ENCODE assay signal across 8 mouse cellular contexts in genomic region chr17:50470432-50471078, GRCm38 (mm10). TPM values are rescaled to one million over a fixed set of nuclear protein-coding genes. Genes with fewer than 3 reads are reported as not detected.
DNase-seq lines count a peak whose midpoint lies in the region; ATAC-seq and TF ChIP-seq lines count a peak whose summit lies in the region.

No protein-coding gene starts in this region.

- peak; percentile 72 for ATAC-seq in heart, embryonic 16.5 days (replicated peaks; ENCODE audit: extremely low read depth, insufficient read depth, low FRiP score)
- 0 out of 2 replicates have a peak, but pooled peaks have one; percentile 41 for ATAC-seq in liver, embryonic 13.5 days (ENCODE audit: low read depth)
- peak; percentile 40; the same call in 1 of the 2 replicates for ATAC-seq in stomach, embryonic 16.5 days (ENCODE audit: insufficient read depth, low FRiP score)

- no peaks in the 10 kb centered on the region for H3K9me3 ChIP-seq in heart, embryonic 16.5 days (replicated peaks; ENCODE audit: control insufficient read depth, low read length)
- no peaks in the 10 kb centered on the region for H3K9me3 ChIP-seq in liver, embryonic 13.5 days (replicated peaks)
- no peaks in the 10 kb centered on the region for H3K9me3 ChIP-seq in stomach, embryonic 16.5 days (replicated peaks; ENCODE audit: control insufficient read depth, low read length)

- H3K4me3 ChIP-seq in heart, embryonic 16.5 days (ENCODE audit: low read length) = peak overlapping the region; percentile 22
- peak overlapping the region; percentile 40 for H3K4me3 ChIP-seq in liver, embryonic 13.5 days (replicated peaks)
- peak overlapping the region; percentile 30 for H3K4me3 ChIP-seq in myocyte
- H3K4me3 ChIP-seq in stomach, embryonic 16.5 days (replicated peaks; ENCODE audit: low read length) = peak overlapping the region; percentile 16

- H3K9ac ChIP-seq in heart, embryonic 16.5 days (ENCODE audit: low read length) = peak overlapping the region; percentile 54
- peak overlapping the region; percentile 39; the same call in 1 of the 2 replicates for H3K9ac ChIP-seq in liver, embryonic 13.5 days
- no peak overlapping the region; the same call in 1 of the 2 replicates for H3K9ac ChIP-seq in stomach, embryonic 16.5 days (ENCODE audit: low read length)

- peak; percentile 91 for DNase-seq in 416B (ENCODE audit: low read depth)
- DNase-seq in adrenal gland, adult 8-10 months = peak; percentile 52
- DNase-seq in fibroblast of lung, adult 2 months (ENCODE audit: low read depth) = peak; percentile 36
- DNase-seq in kidney, postnatal 10 days = peak; percentile 60
- no peak for DNase-seq in liver, embryonic 13.5 days

- H3K36me3 ChIP-seq in heart, embryonic 16.5 days (ENCODE audit: control insufficient read depth, insufficient read depth) = no peaks in the 10 kb centered on the region
- no peaks in the 10 kb centered on the region for H3K36me3 ChIP-seq in liver, embryonic 13.5 days
- no peaks in the 10 kb centered on the region for H3K36me3 ChIP-seq in myocyte (ENCODE audit: control insufficient read depth, insufficient read depth)
- H3K36me3 ChIP-seq in stomach, embryonic 16.5 days (ENCODE audit: control insufficient read depth, insufficient read depth, low read length) = no peaks in the 10 kb centered on the region

- WGBS in heart, embryonic 16.5 days = 23% methylated on average over 16 of the region's 16 CpGs
- 12% methylated on average over 16 of the region's 16 CpGs for WGBS in liver, embryonic 13.5 days (ENCODE audit: insufficient replicate concordance)
- 26% methylated on average over 16 of the region's 16 CpGs for WGBS in stomach, embryonic 16.5 days

- H3K27ac ChIP-seq in heart, embryonic 16.5 days (ENCODE audit: low read length) = peak overlapping the region; percentile 87
- H3K27ac ChIP-seq in liver, embryonic 13.5 days = peak overlapping the region; percentile 56
- H3K27ac ChIP-seq in stomach, embryonic 16.5 days (ENCODE audit: low read length) = peak overlapping the region; percentile 71

- H3K4me1 ChIP-seq in heart, embryonic 16.5 days (ENCODE audit: control insufficient read depth, insufficient read depth, low read length) = peaks cover 10% of the 10 kb centered on the region; the same call in 1 of the 2 replicates
- H3K4me1 ChIP-seq in liver, embryonic 13.5 days (replicated peaks) = peaks cover 14% of the 10 kb centered on the region
- H3K4me1 ChIP-seq in stomach, embryonic 16.5 days (ENCODE audit: control insufficient read depth, insufficient read depth, low read length) = peaks cover 7% of the 10 kb centered on the region; the same call in 1 of the 2 replicates

- peak; percentile 52 for TF ChIP-seq POLR2A in myocyte (IDR thresholded peaks at IDR 0.05; ENCODE audit: insufficient read length, low read depth)

- H3ac ChIP-seq in myocyte (ENCODE audit: control insufficient read depth, insufficient read length) = no peak overlapping the region

- no peaks in the 10 kb centered on the region for H3K79me2 ChIP-seq in myocyte (ENCODE audit: control insufficient read depth, insufficient read depth)

- H3K27me3 ChIP-seq in heart, embryonic 16.5 days (ENCODE audit: control insufficient read depth, insufficient read depth, low read length) = no peaks in the 10 kb centered on the region
- no peaks in the 10 kb centered on the region for H3K27me3 ChIP-seq in liver, embryonic 13.5 days
- no peaks in the 10 kb centered on the region for H3K27me3 ChIP-seq in myocyte (ENCODE audit: control insufficient read depth, insufficient read depth, insufficient read length)
- no peaks in the 10 kb centered on the region for H3K27me3 ChIP-seq in stomach, embryonic 16.5 days (ENCODE audit: control insufficient read depth, insufficient read depth, low read length)

- H3K4me2 ChIP-seq in heart, embryonic 16.5 days (ENCODE audit: low read depth, low read length) = peak overlapping the region; percentile 47
- peak overlapping the region; percentile 56 for H3K4me2 ChIP-seq in liver, embryonic 13.5 days
- peak overlapping the region; percentile 97 for H3K4me2 ChIP-seq in myocyte (ENCODE audit: low read depth)
- H3K4me2 ChIP-seq in stomach, embryonic 16.5 days (ENCODE audit: low read depth, low read length) = peak overlapping the region; percentile 33

TF ChIP-seq in myocyte, 11 proteins besides CTCF, POLR2A, EP300 and RAD21:
- peak; percentile 48 for TF ChIP-seq POLR2AphosphoS2 (IDR thresholded peaks at IDR 0.05; ENCODE audit: insufficient read length, low read depth)
- TF ChIP-seq MYOD1 (IDR thresholded peaks at IDR 0.05; ENCODE audit: control insufficient read depth in 1 of 3, insufficient read length in 2 of 3, low read depth in 2 of 3) = peak in 2 of 3 experiments; percentile 39 to 61
- TF ChIP-seq MAX (IDR thresholded peaks at IDR 0.05; ENCODE audit: low read depth) = no peak
- TF ChIP-seq MYOG (IDR thresholded peaks at IDR 0.05; ENCODE audit: control insufficient read depth in 1 of 3, insufficient read depth in 1 of 3, insufficient read length in 2 of 3, low read depth in 2 of 3) = peak in 2 of 3 experiments; percentile 43 to 57
TF ChIP-seq in myocyte: peak in this region for 3.

RNA-seq across cellular contexts. Expression of gene Plcl2, which starts 38.6 kb away (rescaled TPM):
- total RNA-seq in adrenal gland, adult 8-10 months (2022) = 10 to 100 TPM; 60.4 to 90.4 (median 69.1) TPM
- polyA plus RNA-seq in heart, embryonic 16.5 days (2015; fragmentation: Nextera tagmentation; extraction: Ambion mirVana) = 3.6 and 3.9 TPM in 2 replicates
- 1.1 and 1.4 TPM in 2 replicates for polyA plus RNA-seq in liver, embryonic 13.5 days (2015; fragmentation: Nextera tagmentation; extraction: Ambion mirVana)
- 13.2 TPM for polyA plus RNA-seq in myocyte (2012; fragmentation: generic; extraction: Trizol)
- 2.3 and 2.7 TPM in 2 replicates for polyA plus RNA-seq in stomach, embryonic 16.5 days (2015; fragmentation: Nextera tagmentation; extraction: Ambion mirVana)

Comparison
In these comparisons a context has a peak if more than half of its experiments do, and no peak if none do; other contexts are left out.
1. H3K4me2 ChIP-seq: peak in every context shown above with its lines; median percentile 97 in myocyte; 56 in liver, embryonic 13.5 days; 47 in heart, embryonic 16.5 days; 33 in stomach, embryonic 16.5 days.